ENCODE assay signal across 9 mouse cellular contexts in genomic region chr5:63886709-63887108, GRCm38 (mm10).
DNase-seq lines count a peak whose midpoint lies in the region; ATAC-seq and TF ChIP-seq lines count a peak whose summit lies in the region.
"Had no signal": no experiment of that assay in that cellular context is flagged by ENCODE, and none has a peak within 500 bp of the region (broad histone marks: within the 10 kb centered on the region; RNA-seq: fewer than 3 reads in every experiment).

No protein-coding gene starts in this region.

- no peaks in the 10 kb centered on the region for H3K27me3 ChIP-seq in forebrain, embryonic 12.5 days
- no peaks in the 10 kb centered on the region for H3K27me3 ChIP-seq in forebrain, embryonic 15.5 days
- no peaks in the 10 kb centered on the region for H3K27me3 ChIP-seq in thymus, adult 2 months (ENCODE audit: control insufficient read depth, insufficient read depth, low read length)
- no peaks in the 10 kb centered on the region for H3K27me3 ChIP-seq in forebrain, embryonic 16.5 days (replicated peaks; ENCODE audit: control insufficient read depth, insufficient read depth, low read length)
- H3K27me3 ChIP-seq in lung, embryonic 16.5 days (ENCODE audit: control insufficient read depth, insufficient read depth, low read depth, low read length): no peaks in the 10 kb centered on the region
- no peaks in the 10 kb centered on the region for H3K27me3 ChIP-seq in stomach, postnatal 0 days (ENCODE audit: control insufficient read depth, insufficient read depth, low read length)
- H3K27me3 ChIP-seq: stomach, embryonic 15.5 days had no signal

- TF ChIP-seq EP300 in stomach, postnatal 0 days (optimal IDR thresholded peaks at IDR 0.05): no peak

- DNase-seq in thymus, adult 2 months: no peak
- DNase-seq in thymus, postnatal 36 days: no peak
- no peak for DNase-seq in stomach, postnatal 0 days (ENCODE audit: low spot score)
- no peak for DNase-seq in frontal cortex, postnatal 25 days (ENCODE audit: low spot score in 2 of 2)

- H3K4me3 ChIP-seq in forebrain, embryonic 12.5 days (replicated peaks): no peak overlapping the region
- H3K4me3 ChIP-seq in forebrain, embryonic 15.5 days: no peak overlapping the region
- H3K4me3 ChIP-seq in thymus, adult 2 months (ENCODE audit: control insufficient read depth, insufficient read depth, low read length): no peak overlapping the region
- H3K4me3 ChIP-seq in forebrain, embryonic 16.5 days (replicated peaks; ENCODE audit: low read length): no peak overlapping the region
- no peak overlapping the region for H3K4me3 ChIP-seq in lung, embryonic 16.5 days (ENCODE audit: low read length)
- no peak overlapping the region for H3K4me3 ChIP-seq in stomach, postnatal 0 days (ENCODE audit: low read depth, low read length)
- H3K4me3 ChIP-seq: stomach, embryonic 15.5 days had no signal

- no peaks in the 10 kb centered on the region for H3K4me1 ChIP-seq in forebrain, embryonic 12.5 days
- no peaks in the 10 kb centered on the region for H3K4me1 ChIP-seq in forebrain, embryonic 15.5 days
- no peaks in the 10 kb centered on the region for H3K4me1 ChIP-seq in thymus, adult 2 months (replicated peaks; ENCODE audit: control insufficient read depth, insufficient read depth, low read length)
- no peaks in the 10 kb centered on the region for H3K4me1 ChIP-seq in forebrain, embryonic 16.5 days (replicated peaks; ENCODE audit: control insufficient read depth, insufficient read depth, low read length)
- H3K4me1 ChIP-seq in lung, embryonic 16.5 days (replicated peaks; ENCODE audit: control insufficient read depth, insufficient read depth, low read length): peaks cover 5% of the 10 kb centered on the region; the same call in 1 of the 2 replicates
- no peaks in the 10 kb centered on the region for H3K4me1 ChIP-seq in stomach, postnatal 0 days (replicated peaks; ENCODE audit: control insufficient read depth, insufficient read depth)
- H3K4me1 ChIP-seq: stomach, embryonic 15.5 days had no signal

- 37% methylated on average over 6 of the region's 6 CpGs for WGBS in forebrain, embryonic 12.5 days
- 37% methylated on average over 6 of the region's 6 CpGs for WGBS in forebrain, embryonic 15.5 days
- 32% methylated on average over 6 of the region's 6 CpGs for WGBS in thymus, adult 2 months
- 38% methylated on average over 6 of the region's 6 CpGs for WGBS in forebrain, embryonic 16.5 days
- 25% methylated on average over 6 of the region's 6 CpGs for WGBS in lung, embryonic 16.5 days
- 32% methylated on average over 6 of the region's 6 CpGs for WGBS in stomach, postnatal 0 days

- H3K36me3 ChIP-seq in forebrain, embryonic 12.5 days (replicated peaks): no peaks in the 10 kb centered on the region
- no peaks in the 10 kb centered on the region for H3K36me3 ChIP-seq in forebrain, embryonic 15.5 days
- H3K36me3 ChIP-seq in thymus, adult 2 months (ENCODE audit: control insufficient read depth, insufficient read depth, low read length): no peaks in the 10 kb centered on the region
- no peaks in the 10 kb centered on the region for H3K36me3 ChIP-seq in forebrain, embryonic 16.5 days (ENCODE audit: control insufficient read depth, insufficient read depth)
- H3K36me3 ChIP-seq in lung, embryonic 16.5 days (ENCODE audit: control insufficient read depth, insufficient read depth, low read length): 0 out of 2 replicates have a peak, but pooled peaks cover 3% of the 10 kb centered on the region
- H3K36me3 ChIP-seq in stomach, postnatal 0 days (ENCODE audit: control insufficient read depth, insufficient read depth, low read length): no peaks in the 10 kb centered on the region
- H3K36me3 ChIP-seq: stomach, embryonic 15.5 days had no signal

- TF ChIP-seq POLR2A in thymus, adult 2 months (IDR thresholded peaks at IDR 0.05; ENCODE audit: control insufficient read depth, extremely low read depth, insufficient read depth, low read length, poor library complexity): no peak

- ATAC-seq in forebrain, embryonic 12.5 days (ENCODE audit: low FRiP score): peak; percentile 61; the same call in 1 of the 2 replicates
- no peak for ATAC-seq in forebrain, embryonic 15.5 days (replicated peaks)
- ATAC-seq in forebrain, embryonic 16.5 days: peak; percentile 72
- 0 out of 2 replicates have a peak, but pooled peaks have one; percentile 47 for ATAC-seq in lung, embryonic 16.5 days (ENCODE audit: low read depth)
- no peak for ATAC-seq in stomach, postnatal 0 days (ENCODE audit: low FRiP score, low TSS enrichment)

- no peaks in the 10 kb centered on the region for H3K9me3 ChIP-seq in forebrain, embryonic 12.5 days
- H3K9me3 ChIP-seq in forebrain, embryonic 15.5 days: no peaks in the 10 kb centered on the region
- no peaks in the 10 kb centered on the region for H3K9me3 ChIP-seq in forebrain, embryonic 16.5 days (ENCODE audit: control insufficient read depth, low read length)
- H3K9me3 ChIP-seq in lung, embryonic 16.5 days (ENCODE audit: control insufficient read depth, low read length): no peaks in the 10 kb centered on the region
- H3K9me3 ChIP-seq in stomach, postnatal 0 days (ENCODE audit: control insufficient read depth, low read length): no peaks in the 10 kb centered on the region
- H3K9me3 ChIP-seq: stomach, embryonic 15.5 days had no signal

- H3K4me2 ChIP-seq in forebrain, embryonic 12.5 days: no peak overlapping the region
- H3K4me2 ChIP-seq in forebrain, embryonic 15.5 days (replicated peaks): no peak overlapping the region
- H3K4me2 ChIP-seq in forebrain, embryonic 16.5 days (ENCODE audit: low read length): no peak overlapping the region
- no peak overlapping the region for H3K4me2 ChIP-seq in lung, embryonic 16.5 days (ENCODE audit: low read depth, low read length)
- H3K4me2 ChIP-seq in stomach, postnatal 0 days (replicated peaks; ENCODE audit: low read depth): no peak overlapping the region
- H3K4me2 ChIP-seq: stomach, embryonic 15.5 days had no signal

- no peak overlapping the region for H3K27ac ChIP-seq in forebrain, embryonic 12.5 days
- no peak overlapping the region for H3K27ac ChIP-seq in forebrain, embryonic 15.5 days (replicated peaks)
- no peak overlapping the region for H3K27ac ChIP-seq in thymus, adult 2 months (ENCODE audit: control insufficient read depth, insufficient read depth, low read length)
- H3K27ac ChIP-seq in forebrain, embryonic 16.5 days (ENCODE audit: low read length): no peak overlapping the region
- H3K27ac ChIP-seq in lung, embryonic 16.5 days (ENCODE audit: low read length): no peak overlapping the region
- no peak overlapping the region for H3K27ac ChIP-seq in stomach, postnatal 0 days (replicated peaks)
- H3K27ac ChIP-seq: stomach, embryonic 15.5 days had no signal

- no peak overlapping the region for H3K9ac ChIP-seq in forebrain, embryonic 12.5 days
- no peak overlapping the region for H3K9ac ChIP-seq in forebrain, embryonic 15.5 days (replicated peaks)
- H3K9ac ChIP-seq in forebrain, embryonic 16.5 days (replicated peaks; ENCODE audit: low read depth, low read length): no peak overlapping the region
- no peak overlapping the region for H3K9ac ChIP-seq in lung, embryonic 16.5 days (ENCODE audit: low read length)
- H3K9ac ChIP-seq in stomach, postnatal 0 days (ENCODE audit: low read length): no peak overlapping the region
- H3K9ac ChIP-seq: stomach, embryonic 15.5 days had no signal

- TF ChIP-seq CTCF in thymus, adult 2 months (IDR thresholded peaks at IDR 0.05; ENCODE audit: borderline replicate concordance, control insufficient read depth, extremely low read depth, insufficient read depth, low read length, poor library complexity): 0 out of 2 replicates have a peak, but pooled peaks have one; percentile 18
- peak; percentile 85 for TF ChIP-seq CTCF in stomach, postnatal 0 days (IDR thresholded peaks at IDR 0.05; ENCODE audit: low read depth)

Comparison
In these comparisons a context has a peak if more than half of its experiments do, and no peak if none do; other contexts are left out.
1. ATAC-seq: peak in forebrain, embryonic 12.5 days (single experiment), forebrain, embryonic 16.5 days (single experiment) and lung, embryonic 16.5 days (single experiment); none in forebrain, embryonic 15.5 days (single experiment) and stomach, postnatal 0 days (single experiment).